Mouse (Mus musculus): ENCODE measurements around the gene Slc35f1.

- TF ChIP-seq POLR2A (IDR thresholded peaks at IDR 0.05; ENCODE audit: extremely low read depth, insufficient read depth, low read length) (no peak), CTCF (IDR thresholded peaks at IDR 0.05; ENCODE audit: low read depth, low read length) (no peak)
Observed at GRCm38 (mm10) chr10:52742671-52743379, 52.5 kb downstream of the Slc35f1 start.

Data from liver, adult 2 months (tissue).